Mouse (Mus musculus) thymus, postnatal 14 days (tissue): Measurements from ENCODE around the gene Fgfr2.

Experiments used
- DNase-seq: peaks from one replicate; pipeline ENCODE4 v3.0.0; 2021

Fgfr2 gene

DNA sequence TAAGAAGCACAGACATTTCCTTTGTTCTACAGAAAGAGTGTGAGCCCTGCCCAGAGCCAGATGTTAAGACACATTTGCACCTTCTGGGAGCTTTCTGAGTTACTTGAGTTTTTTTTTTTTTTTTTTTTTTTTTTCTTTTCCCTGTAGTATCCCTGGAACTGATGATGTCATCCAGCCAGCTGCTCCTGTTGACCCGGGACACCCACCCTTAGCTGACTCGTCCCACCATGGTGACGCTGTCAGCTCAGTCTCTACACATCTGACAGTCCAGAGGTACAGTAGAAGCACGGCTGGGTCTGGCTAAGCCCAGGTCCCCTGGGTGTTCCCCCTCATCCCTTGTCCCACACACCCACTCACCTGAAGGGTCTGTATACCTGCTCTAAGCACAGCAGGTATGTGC lies 2460.3 kb downstream of the Fgfr2 start:
- no peak for DNase-seq

DNA sequence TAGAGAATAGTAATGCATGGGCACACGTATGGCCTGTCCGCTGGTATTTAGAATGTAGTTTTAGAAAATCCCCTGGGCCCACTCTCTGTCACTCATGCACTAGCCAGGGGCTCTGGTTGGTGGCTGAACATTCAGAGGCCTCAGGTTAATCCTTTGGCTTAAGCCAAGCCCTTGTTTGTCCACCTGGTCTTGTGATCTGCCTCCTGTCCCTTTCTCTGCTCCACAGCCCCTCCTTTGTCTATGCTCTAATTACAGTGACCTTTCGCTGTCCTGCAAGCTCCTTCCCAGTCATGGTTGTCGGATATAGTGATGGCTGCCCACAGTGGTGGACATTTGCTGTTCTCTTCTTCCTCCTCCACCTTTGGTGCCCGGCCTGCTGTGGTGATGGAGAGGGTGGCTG lies 2460.9 kb downstream of the Fgfr2 start:
- DNase-seq: no peak

DNA sequence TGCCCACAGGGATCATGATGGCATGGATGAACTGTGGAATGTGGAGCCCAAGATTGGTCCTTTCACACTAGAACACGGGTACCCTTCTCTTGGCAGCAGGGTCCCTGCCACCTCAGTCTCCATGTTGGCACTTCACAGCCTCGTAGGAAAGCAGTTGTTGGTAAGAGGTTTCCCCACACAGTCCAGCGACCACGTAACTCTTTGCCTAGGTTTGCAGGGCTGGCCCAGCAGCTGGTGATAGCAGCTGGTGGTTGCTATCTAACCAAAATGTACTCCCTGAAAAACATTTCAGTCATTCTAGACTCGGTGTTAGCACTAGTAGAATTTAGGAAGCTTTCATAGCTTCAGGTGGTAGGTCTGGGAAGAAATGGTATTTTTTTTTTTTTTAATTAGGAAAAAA lies 2464.0 kb downstream of the Fgfr2 start:
- DNase-seq: no peak

DNA sequence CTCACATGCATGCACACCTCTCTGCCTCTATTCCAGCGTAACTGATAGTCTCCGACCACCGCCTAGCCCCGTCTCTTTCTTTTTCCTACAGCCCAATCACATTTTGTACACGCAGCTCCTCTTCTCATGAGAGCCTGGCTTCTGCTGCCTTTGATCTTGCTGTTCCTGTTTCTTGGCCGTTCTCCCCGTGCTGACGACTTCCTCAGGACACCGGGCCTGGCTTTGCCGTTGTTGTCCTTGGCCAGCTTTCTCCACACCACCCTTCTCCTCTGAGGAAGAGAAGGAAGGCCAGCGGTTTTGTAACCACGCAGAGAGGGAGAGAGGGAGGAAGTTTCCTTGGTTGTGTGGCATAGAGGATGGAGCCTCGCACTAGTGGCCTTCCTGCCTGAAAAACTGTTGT lies 2465.4 kb downstream of the Fgfr2 start:
- no peak for DNase-seq

DNA sequence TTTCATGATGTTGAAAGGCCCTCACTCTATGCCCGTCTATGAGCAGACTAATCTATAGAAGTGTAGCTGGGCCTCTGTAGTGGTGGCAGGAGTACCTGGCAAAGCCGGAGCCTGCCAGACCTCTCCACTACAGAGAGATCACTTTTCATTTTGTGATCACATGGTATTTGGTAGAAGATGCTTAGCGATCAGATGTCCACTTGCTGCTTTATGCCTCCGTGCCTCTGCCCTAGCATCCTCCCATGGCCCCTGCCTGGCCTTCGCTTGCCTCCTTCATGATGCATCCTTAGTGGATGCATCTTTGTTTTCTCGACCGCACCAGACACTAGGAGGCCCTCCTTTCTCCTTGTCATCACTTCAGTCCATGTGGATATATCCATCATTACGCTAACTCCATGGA lies 2466.2 kb downstream of the Fgfr2 start:
- no peak for DNase-seq

DNA sequence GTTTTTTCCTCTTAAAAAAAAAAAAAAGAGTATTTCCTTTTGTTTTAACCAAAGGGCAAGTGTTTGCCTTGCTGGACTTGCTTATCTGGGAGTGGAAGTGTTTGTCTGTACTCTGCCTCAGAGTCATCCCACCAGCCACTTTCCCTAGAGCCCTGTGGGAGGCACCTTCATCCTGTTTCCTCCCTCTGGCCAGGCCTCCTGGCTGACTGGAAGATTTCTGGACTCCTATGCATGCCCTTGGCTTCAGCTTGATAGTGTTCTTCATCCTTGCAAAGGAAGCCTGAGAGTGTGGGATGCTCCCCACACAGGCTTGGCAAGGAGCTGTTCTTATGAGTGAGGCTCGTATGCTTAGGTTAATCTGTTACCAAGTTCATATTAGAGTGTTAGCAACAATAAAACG lies 2468.6 kb downstream of the Fgfr2 start:
- no peak for DNase-seq

DNA sequence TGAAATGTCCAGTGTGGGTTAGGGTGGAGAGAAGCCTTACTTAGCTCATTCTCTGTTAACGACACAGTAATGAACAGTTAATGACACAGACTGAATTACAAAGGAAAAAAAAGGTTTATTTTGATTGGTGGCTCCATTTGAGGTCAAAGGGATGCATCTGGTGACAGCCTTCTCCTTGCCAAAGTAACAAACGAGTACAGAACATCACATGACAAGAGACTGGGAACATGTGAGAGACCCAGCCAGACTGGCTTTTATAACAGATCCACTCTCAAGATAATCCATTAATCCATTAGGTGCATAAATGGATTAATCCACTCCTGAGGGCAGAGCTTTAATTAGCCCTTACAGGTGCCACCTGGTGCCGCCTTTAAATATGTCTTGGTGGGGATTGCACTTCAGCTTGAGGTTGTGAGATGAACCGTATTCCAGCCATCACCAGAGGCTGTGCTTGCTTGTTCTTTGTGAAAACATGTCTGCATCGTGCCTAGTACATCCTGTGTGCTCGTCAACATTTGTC lies 2470.1 kb downstream of the Fgfr2 start:
- DNase-seq: no peak

DNA sequence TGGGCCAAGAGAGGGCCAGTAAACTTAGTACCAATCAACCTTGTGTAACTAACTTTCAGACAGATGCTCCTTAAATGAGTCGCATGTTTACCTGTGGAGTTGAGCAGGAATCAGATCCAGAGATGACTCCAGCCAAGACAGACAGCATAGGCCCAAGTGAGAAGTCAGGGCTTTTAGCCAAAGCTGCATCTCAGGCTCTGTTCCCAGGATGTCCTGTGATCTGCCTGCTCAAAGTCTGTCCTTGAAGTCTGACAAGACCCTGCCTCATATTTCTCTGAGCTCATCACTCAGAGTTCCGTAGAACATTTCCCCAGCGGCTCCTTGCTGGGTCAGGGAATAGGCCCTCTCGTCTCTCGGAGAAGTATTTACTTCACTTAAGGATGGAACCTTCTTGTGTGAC lies 2472.5 kb downstream of the Fgfr2 start:
- no peak for DNase-seq

DNA sequence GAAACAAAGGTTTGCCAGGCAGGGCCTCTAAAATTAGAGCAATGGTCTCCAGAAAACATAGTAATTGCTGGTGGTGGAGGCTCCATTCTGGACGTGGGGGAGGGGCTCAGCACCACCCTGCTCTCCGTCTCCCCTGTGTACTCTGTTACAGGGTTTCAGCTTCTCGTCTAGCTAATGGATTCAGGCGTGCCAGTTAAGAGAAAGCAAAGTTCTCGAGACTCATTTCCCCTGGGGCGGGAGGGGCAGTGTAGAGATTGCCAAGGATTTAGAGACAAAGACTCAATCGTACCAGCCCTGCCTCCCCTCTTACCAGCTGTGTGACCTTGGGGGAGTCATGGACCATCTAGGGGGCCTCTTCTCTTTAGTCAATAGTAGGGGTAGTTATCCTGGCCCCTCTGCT lies 2473.9 kb downstream of the Fgfr2 start:
- no peak for DNase-seq

DNA sequence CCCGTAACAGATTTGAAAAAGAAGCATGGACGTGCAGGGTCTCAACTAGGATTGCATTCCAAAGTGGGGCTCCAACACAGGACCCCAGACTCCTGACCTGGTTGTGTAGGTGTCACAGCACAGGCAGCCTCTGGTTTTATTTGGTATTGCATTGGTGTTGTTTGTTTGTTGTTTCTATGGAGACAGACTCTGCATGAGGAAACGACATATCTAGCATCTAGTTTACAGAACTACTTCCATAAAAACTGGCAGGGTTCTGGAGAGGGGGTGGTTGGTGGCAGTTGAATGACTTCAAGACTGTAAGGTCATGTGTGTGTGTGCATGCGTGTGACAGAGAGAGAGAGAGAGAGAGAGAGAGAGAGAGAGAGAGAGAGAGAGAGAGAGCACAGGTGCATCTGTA lies 2475.1 kb downstream of the Fgfr2 start:
- DNase-seq: no peak

DNA sequence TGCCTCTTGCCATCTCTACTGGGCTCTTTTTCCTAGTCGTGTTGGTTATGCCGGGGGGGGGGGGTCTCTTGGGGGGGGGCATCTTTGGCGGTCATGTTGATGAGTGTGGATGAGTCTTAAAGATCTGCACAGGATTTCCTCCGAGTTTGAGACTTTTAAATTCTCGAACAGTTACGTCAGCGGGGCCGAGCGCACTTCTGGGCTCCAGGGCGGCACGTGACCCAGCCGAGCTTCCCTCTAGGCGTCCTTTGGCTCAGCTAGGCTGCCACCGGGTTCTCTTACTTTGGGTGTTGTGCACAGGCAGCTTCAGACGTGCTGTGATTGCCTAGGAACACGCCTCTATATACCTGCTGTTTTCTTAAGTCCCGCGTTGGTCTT lies 2476.4 kb downstream of the Fgfr2 start:
- peak; percentile 70 for DNase-seq

DNA sequence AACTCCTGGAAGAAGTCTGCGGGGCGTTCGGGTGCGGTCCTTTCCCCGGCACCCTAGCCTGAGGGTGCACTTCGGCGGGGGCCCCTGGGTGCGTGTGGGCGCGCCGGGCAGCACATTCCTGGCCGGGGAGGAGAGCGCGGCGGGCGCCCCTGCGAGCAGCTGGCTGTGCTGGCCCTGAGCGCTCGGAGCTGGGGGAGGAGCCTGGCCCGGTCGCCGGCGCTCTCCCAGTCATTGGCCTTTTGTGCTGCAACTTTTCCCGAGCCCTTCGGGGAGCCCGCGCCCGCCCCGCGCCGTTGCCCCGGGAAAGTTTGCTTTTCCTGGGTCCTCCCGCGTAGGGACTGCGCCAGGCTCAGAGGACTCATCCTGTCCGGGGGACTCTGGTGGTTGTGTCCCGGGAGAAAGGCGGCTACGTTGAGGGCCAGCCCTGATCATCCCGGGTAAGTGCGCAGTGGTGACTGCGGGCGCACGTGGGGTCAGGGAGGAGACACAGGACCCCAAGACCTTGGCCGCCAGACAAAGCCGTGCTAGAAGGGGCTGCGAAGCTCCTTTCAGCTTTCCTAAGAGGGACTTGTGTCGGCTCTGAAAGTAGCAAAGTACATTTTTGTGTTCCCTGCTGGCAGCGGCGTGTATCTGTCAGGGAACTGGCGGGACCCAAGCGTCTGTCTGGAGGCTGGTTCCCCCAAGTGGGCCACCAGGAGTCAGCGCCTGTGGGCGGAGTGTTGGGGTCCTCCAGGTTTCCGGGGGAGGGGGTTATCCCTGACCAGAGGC lies 2477.0 kb downstream of the Fgfr2 start:
- peak; percentile 63 for DNase-seq

DNA sequence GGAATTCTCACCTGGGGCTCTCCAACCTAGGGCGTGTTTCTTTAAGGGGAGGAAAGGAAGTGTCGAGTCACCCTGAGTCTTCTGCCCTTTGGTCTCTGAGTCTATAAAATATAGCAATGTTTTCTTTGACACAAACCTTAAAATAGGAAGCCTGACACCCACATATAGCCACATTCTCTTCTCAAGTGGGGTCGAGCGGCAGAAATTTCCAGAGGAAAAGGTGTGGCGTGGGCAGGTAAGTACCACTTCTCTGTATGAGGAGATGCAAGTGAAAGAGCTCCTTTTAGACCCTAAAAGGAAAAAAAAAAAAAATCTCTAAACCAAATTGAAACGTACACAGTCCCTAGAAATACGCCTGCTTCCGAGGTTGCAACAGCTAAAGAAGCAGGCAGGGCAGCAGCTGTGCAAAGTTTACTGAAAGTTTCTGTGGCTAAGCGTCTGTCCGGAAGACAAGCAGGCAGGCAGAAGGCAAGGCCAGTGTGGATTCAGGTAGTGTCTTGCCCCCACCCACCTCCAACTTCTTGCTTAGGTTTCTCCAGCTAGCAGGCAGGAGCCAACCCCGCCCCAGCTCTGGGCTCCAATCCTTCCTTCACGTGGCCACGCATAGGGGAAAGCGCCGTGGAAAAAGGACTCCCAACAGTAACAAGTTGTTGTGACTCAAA lies 2477.7 kb downstream of the Fgfr2 start:
- peak; percentile 52 for DNase-seq

DNA sequence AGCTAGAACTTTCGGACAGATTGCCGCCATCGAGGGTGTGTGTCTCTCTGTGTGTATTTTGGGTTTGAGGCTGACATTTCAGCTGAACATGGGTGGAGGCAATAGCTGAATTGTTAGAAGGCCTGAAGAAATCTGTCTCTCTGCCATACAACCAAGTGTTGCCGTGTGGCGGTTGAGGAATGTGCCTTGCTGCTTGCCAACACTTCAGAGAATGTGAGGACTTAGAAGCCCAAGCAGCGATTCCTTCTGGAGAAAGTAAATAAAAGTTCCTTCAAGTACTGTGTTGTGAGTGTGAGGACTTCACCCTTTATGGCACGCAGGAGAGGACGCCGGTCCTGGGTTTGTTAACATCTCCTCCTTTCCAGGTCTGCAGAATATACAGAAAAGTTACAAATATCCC lies 2482.5 kb downstream of the Fgfr2 start:
- DNase-seq: no peak

DNA sequence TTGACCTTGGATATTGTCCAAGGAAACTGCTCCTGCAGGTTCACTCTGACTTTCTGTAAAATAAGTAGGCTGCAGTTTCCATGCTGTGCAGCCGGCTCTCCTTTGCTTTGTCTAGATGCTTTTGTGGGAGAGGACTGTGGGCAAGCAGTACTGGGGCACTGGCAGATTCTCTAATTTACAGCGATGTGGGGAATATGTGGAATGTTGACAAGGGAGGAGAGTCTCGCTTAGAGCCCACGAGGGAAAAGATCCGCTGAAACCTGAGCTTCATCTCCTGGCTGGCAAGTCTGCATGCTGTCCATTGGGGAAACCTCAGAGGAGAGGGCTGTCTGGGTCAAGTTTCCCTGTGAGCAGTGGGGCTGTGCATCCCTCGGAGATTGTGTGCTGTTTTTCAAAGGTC lies 2485.3 kb downstream of the Fgfr2 start:
- DNase-seq: no peak

DNA sequence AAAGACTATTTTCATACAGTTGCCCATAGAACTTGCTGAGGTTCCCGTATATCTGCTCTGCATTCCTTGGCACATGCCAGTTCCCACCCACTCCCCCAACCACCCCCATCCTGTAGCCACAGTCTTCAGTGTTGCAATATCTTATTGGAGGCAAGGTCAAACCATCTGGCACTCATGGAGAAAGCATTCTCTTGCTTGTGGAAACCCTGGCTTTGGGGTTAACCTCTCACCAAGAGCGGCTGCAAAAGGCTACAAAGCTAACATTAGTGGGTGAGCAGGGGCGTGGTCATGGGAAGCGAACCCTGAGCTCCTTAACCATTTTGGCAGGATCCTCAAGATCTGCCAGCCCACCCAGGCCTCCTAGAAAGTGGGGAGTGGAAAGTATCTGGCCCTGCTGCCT lies 2486.2 kb downstream of the Fgfr2 start:
- DNase-seq: no peak

DNA sequence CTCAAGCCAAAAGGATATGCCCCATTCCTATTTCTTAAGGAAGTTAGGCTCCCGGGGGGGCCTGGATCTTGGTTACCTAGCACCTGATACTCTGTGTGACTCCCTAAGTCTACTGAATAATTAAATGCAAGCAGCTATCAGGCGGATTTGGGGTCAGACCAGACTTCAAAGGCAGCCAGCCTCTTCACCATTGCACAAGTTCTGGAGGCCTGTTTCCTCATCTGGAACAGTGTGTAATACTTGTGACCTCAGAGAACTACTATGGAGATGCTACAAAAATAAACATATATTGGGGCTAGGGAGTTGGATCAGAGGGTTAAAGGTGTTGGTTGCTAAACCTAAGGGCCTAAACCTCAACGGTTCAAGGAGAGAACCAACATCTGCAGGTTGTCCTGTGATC lies 2486.9 kb downstream of the Fgfr2 start:
- no peak for DNase-seq

DNA sequence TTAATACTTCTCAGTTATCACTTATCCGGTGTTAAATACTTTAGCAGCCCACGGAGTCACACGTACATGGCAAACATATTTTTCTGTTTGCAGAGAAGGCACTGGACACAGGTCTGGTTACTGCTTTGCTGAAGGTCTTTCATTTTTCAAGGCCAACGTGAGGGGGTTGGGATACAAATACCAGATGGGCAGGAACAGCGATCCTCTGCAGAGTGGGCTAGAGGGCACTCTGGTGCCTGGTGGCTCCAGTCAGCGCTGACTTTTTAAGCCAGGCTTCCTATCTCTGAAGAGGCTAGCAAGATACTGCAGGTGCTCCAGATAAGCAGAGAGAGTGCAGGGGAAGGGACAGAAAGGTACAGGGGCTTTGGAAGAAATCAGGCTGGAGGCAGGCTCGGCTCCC lies 2487.9 kb downstream of the Fgfr2 start:
- DNase-seq: no peak

DNA sequence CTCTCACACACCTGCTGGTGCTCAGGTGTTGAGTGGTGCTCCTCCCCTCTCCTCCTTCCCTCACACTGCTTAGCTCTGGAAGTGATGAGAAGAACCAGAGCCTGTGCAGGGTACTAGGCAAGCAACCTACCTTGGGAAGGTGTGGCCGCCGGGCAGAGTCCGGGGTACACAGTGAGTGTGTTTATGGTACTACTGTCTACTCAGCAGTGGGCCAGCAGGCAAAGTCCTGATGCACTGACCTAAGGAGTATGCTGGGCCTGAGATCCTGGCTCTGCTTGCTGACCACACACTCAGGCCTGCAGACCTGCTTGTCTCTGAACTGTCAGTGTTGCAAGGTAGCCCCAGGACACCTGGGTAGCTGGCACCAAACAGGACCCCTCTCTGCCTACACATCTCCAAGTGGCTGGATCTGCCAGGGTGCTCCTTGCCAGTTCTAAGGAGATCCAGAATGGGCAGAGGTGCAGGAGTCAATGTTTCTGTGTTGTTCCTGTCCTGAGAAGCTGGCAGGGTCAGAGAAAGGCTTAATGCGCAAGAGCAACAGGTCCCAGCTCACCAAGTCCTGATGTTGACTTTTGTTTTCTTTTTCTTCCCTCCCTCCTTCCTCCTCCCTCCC lies 2488.8 kb downstream of the Fgfr2 start:
- DNase-seq: no peak

DNA sequence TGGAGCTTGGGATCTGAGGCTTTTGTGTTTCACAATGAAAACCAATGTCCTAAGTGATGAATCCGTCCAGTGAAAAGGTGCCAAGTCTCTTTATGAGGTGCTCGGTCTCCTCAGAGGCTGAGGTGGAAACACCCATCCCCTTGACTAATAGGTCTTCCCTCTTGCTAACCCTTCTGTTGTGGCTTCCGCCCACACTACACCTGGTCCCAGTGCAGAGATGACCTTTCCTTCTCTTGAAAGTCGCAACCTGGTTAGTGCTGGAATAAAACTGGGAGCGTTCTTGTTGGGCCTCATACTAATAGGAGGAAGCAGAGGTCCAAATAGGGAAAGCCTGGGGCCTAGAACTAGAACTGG lies 2490.8 kb downstream of the Fgfr2 start:
- no peak for DNase-seq

DNA sequence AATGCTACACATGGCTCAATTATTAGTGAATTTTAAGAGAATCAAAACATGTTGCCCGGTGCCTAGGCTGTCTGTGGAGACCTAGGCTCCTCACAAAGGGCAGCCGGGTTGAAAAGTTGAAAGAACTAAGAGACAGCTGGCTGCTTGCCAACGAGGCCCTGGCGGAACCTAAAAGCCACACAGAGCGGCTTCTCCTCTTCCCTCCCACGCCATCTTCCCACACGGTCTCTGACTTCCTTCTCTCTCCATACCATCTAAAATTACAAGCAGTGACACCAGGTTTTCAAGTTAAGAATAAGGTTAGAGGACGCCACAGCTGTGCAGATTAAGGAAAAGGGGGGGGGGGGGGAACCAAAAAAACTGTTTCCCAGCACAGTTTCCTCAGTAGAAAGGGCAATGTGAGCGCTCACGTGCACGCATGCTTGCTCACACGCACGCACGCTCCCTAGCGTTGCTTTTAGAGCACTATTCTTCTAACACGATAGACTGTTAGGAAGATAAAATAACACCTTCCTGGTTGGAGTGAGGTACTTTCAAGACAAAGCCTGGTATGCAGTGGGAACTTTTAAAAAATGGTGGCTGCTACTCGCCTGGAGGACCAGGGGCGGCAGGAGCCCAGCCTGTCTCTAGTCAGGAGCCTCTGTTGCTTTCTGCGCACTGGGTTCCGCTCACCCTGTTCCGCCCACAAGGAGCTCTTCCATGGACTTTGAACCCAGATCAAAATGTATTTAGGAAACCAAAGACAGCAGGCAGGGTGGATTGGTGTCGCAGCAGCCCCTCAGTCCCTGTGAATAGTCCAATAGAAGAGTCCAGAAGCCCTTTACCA lies 2491.4 kb downstream of the Fgfr2 start:
- peak; percentile 80 for DNase-seq

DNA sequence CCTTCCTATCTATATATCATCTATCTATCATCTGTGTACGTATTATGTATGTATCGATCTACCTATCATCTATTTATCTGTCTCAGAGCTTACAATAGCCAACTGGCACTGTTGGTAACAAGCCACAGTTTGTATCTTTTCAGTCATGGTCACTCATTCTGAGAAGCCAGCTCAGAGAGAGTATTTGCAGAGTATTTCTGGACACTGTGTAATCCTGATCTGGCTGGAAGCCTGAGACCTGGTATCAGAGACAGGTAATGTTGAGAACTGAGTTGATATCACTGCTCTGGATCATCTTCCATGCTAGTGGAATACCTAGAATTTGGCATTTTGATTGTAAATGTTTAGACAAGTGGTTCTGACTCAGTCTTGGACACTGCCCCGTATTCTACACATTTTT lies 2492.2 kb downstream of the Fgfr2 start:
- DNase-seq: no peak

DNA sequence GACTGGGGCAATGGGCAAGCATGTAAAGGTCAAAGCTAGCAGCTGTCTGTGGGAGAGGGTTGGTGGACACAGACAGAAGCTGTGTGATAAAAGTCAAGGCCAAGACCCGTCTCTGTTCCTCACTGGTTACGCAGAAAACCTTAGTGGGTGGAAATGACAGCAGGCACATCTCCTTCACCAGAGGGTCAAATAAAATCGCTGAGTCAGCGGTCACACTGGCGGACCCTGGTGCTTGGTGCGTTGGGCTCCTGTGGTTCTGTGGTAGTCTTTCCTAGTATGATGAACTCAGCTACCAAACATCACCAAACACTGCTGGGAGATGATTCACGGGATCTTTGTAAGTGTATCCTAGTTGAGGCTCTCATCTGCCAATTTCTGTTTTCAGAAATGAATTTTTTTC lies 2493.2 kb downstream of the Fgfr2 start:
- DNase-seq: no peak

DNA sequence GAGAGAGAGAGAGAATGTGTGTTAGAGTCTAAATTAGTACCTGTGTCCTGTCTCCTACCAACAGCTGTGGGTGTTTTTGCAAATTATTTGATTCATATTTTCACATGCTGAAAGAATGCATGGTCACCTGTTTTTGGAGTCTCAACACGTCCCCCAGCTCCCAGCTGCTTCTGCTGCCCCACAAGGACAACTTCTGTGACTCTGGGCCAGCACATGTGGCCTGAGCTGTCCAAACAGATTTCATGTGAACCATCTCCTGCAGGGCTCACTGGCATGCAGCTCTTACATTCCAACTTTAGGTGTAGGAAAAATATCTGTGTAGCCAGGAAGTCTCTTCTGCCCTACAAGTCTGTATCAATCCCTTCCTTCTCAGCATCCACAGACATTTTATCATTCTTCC lies 2494.5 kb downstream of the Fgfr2 start:
- no peak for DNase-seq
